Mouse (Mus musculus) C2C12 (cell line): ENCODE measurements around the gene Tmem121.

ENCODE experiments used
- CTCF ChIP-seq: IDR thresholded peaks from one replicate; pipeline ENCODE4 v1.5.1; 2011; ENCODE audit not compliant: control insufficient read depth, insufficient read depth, insufficient read length
- FOSL1 ChIP-seq: IDR thresholded peaks from one replicate; pipeline ENCODE4 v1.8.0; 2011; ENCODE audit warnings: mild to moderate bottlenecking, low read length; ENCODE audit not compliant: poor library complexity, insufficient read depth, severe bottlenecking
- MYOD1 ChIP-seq: IDR thresholded peaks from one replicate; pipeline ENCODE4 v1.6.1; 2011; ENCODE audit warnings: low read depth; ENCODE audit not compliant: control insufficient read depth, insufficient read length
- MYOG ChIP-seq: IDR thresholded peaks from one replicate; pipeline ENCODE4 v1.6.1; 2011; ENCODE audit not compliant: control insufficient read depth, insufficient read length; ENCODE audit errors: extremely low read depth
- USF1 ChIP-seq: IDR thresholded peaks from one replicate; pipeline ENCODE4 v1.6.1; 2011; ENCODE audit warnings: low read depth, mild to moderate bottlenecking, control low read depth, moderate library complexity

DNA sequence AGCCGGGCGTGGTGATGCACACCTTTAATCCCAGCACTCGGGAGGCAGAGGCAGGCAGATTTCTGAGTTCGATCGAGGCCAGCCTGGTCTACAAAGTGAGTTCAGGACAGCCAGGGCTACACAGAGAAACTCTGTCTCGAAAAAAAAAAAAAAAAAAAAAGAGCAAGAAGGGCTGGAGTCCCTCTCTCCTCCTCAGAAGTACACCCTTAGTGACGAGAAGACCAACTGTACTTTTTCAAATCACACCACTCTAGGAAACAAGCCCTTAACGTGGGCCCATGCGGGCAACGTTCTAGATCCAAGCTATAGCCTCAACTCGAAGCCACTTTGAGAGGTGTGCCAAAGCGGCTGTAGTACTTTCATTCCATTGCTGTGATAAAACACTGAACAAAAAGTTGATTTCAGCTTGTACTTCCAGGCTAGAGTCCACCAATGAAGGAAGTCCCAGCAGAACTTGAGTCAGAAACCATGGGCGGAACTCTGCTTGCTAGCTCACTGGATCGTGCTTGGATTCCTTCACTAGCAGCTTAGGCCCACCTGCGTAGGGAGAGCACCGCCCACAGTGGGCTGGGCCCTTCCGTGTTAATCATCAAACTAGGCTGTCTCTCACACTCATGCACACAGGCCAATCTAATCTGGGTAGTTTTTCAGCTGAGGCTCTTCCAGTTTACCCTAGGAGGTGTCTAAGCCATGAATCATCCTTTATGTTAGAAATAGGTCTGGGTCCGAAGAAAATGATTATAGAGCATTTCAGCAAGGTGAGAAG is 8.6 kb upstream of the Tmem121 start:
- no peak for TF ChIP-seq CTCF
- no peak for TF ChIP-seq MYOG
- no peak for TF ChIP-seq FOSL1
- TF ChIP-seq USF1: no peak
- no peak for TF ChIP-seq MYOD1
